Comparison of ENCODE assay signal across 9 mouse cellular contexts in the genomic region with DNA sequence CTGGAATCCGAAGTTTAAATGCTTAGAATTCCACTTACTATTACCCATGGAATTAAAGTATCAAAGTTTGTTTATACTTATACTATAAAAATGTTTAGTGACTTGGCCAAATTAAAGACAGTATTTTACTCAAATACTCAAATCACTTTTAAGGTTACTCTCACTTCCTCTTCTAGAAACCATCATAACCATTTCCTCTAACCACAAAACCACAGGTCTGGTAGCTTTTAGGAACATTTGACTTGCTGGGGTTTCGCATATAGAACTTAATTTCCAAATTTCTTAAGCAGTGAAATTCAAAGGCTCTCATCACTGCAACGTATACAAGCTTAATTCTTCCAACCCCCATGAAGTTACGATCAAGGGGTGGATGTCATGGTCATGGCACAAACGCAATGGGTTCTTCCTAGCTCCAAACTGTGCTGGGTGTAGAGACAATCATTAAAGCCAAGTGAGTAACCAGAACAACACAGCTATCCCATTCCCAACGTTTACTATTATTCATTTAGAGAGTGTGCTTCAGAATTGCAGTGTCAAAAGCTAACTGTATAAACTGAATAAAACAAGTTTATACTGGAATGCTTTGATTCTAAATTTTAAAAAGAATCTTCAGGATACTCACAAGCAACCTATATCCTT. TPM values are rescaled to one million over a fixed set of nuclear protein-coding genes. Genes with fewer than 3 reads are reported as not detected.
DNase-seq lines count a peak whose midpoint lies in the region; ATAC-seq lines count a peak whose summit lies in the region.
"Had no signal": no experiment of that assay in that cellular context is flagged by ENCODE, and none has a peak within 500 bp of the region (broad histone marks: within the 10 kb centered on the region; RNA-seq: fewer than 3 reads in every experiment).

No protein-coding gene starts in this region.

- 44% methylated on average over 6 of the region's 6 CpGs for WGBS in heart, embryonic 11.5 days (ENCODE audit: insufficient replicate concordance)
- WGBS in hindbrain, embryonic 15.5 days = 41% methylated on average over 6 of the region's 6 CpGs
- 46% methylated on average over 6 of the region's 6 CpGs for WGBS in midbrain, embryonic 16.5 days

- H3K9ac ChIP-seq in heart, embryonic 11.5 days (ENCODE audit: low read depth, low read length) = no peak overlapping the region; the same call in 1 of the 2 replicates
- peak overlapping the region; percentile 33; the same call in 1 of the 2 replicates for H3K9ac ChIP-seq in hindbrain, embryonic 15.5 days
- peak overlapping the region; percentile 11; the same call in 1 of the 2 replicates for H3K9ac ChIP-seq in midbrain, embryonic 16.5 days (ENCODE audit: low read depth, low read length)

- DNase-seq in heart, postnatal 25 days (ENCODE audit: low spot score) = no peak
- no peak for DNase-seq in retina, embryonic 14.5 days (ENCODE audit: low spot score)
- no peak for DNase-seq in adrenal gland, postnatal 10 days
- no peak for DNase-seq in kidney, adult 8-10 months

- H3K27ac ChIP-seq in heart, embryonic 11.5 days (ENCODE audit: low read depth, low read length) = no peak overlapping the region
- H3K27ac ChIP-seq in brown adipose tissue, adult 24 weeks (replicated peaks; ENCODE audit: low read depth, low read length) = no peak overlapping the region
- 0 out of 2 replicates have a peak overlapping the region, but pooled peaks have one; percentile 8 for H3K27ac ChIP-seq in hindbrain, embryonic 15.5 days (replicated peaks)
- no peak overlapping the region for H3K27ac ChIP-seq in midbrain, embryonic 16.5 days (ENCODE audit: low read length)

- H3K4me3 ChIP-seq in heart, embryonic 11.5 days (ENCODE audit: low read depth, low read length) = peak overlapping the region; percentile 23
- H3K4me3 ChIP-seq in brown adipose tissue, adult 24 weeks (ENCODE audit: insufficient read depth, low read depth, low read length) = peak overlapping the region; percentile 19
- peak overlapping the region; percentile 95 for H3K4me3 ChIP-seq in hindbrain, embryonic 15.5 days
- H3K4me3 ChIP-seq in midbrain, embryonic 16.5 days (ENCODE audit: low read depth, low read length) = peak overlapping the region; percentile 24

- H3K9me3 ChIP-seq in heart, embryonic 11.5 days (replicated peaks; ENCODE audit: control insufficient read depth, low read length) = no peaks in the 10 kb centered on the region
- no peaks in the 10 kb centered on the region for H3K9me3 ChIP-seq in hindbrain, embryonic 15.5 days
- H3K9me3 ChIP-seq in midbrain, embryonic 16.5 days (replicated peaks; ENCODE audit: control insufficient read depth, low read length, poor library complexity, severe bottlenecking) = no peaks in the 10 kb centered on the region

- H3K27me3 ChIP-seq in heart, embryonic 11.5 days (ENCODE audit: control insufficient read depth, insufficient read depth, low read length) = no peaks in the 10 kb centered on the region
- H3K27me3 ChIP-seq in hindbrain, embryonic 15.5 days = no peaks in the 10 kb centered on the region
- H3K27me3 ChIP-seq in midbrain, embryonic 16.5 days (ENCODE audit: control insufficient read depth, insufficient read depth, low read depth, low read length) = no peaks in the 10 kb centered on the region
- H3K27me3 ChIP-seq: Patski had no signal

- H3K4me1 ChIP-seq in heart, embryonic 11.5 days (ENCODE audit: control insufficient read depth, insufficient read depth, low read length) = peaks cover 12% of the 10 kb centered on the region
- H3K4me1 ChIP-seq in brown adipose tissue, adult 24 weeks (ENCODE audit: control insufficient read depth, insufficient read depth, insufficient read length, low read length) = peaks cover 11% of the 10 kb centered on the region
- H3K4me1 ChIP-seq in hindbrain, embryonic 15.5 days (replicated peaks) = peaks cover 16% of the 10 kb centered on the region
- peaks cover 17% of the 10 kb centered on the region for H3K4me1 ChIP-seq in midbrain, embryonic 16.5 days (ENCODE audit: control insufficient read depth, insufficient read depth, low read length)

- no peaks in the 10 kb centered on the region for H3K36me3 ChIP-seq in heart, embryonic 11.5 days (ENCODE audit: control insufficient read depth, insufficient read depth, low read length)
- no peaks in the 10 kb centered on the region for H3K36me3 ChIP-seq in hindbrain, embryonic 15.5 days
- H3K36me3 ChIP-seq in midbrain, embryonic 16.5 days (ENCODE audit: control insufficient read depth, insufficient read depth, low read length) = no peaks in the 10 kb centered on the region

- intact Hi-C loops in heart, postnatal 25 days (cut with DNase I) = no loop called here

- H3K4me2 ChIP-seq in heart, embryonic 11.5 days = peak overlapping the region; percentile 57
- peak overlapping the region; percentile 72 for H3K4me2 ChIP-seq in hindbrain, embryonic 15.5 days
- peak overlapping the region; percentile 58 for H3K4me2 ChIP-seq in midbrain, embryonic 16.5 days (ENCODE audit: low read length)

- no peak for ATAC-seq in heart, embryonic 11.5 days (replicated peaks; ENCODE audit: insufficient number of reproducible peaks, low FRiP score, low TSS enrichment)
- no peak for ATAC-seq in hindbrain, embryonic 15.5 days (ENCODE audit: low FRiP score, low read depth)
- no peak for ATAC-seq in midbrain, embryonic 16.5 days

RNA-seq across cellular contexts. Expression of a gene that starts 1.8 kb away (rescaled TPM):
- polyA plus RNA-seq in heart, embryonic 11.5 days (2014; fragmentation: Nextera tagmentation; extraction: Ambion mirVana) = 51.6 and 53.9 TPM in 2 replicates
- total RNA-seq in heart, postnatal 25 days (2021) = 10 to 100 TPM; 58.3 to 67.0 TPM
- 80.9 and 88.8 TPM in 2 replicates for polyA plus RNA-seq in brown adipose tissue, adult 24 weeks (2012; ENCODE audit: insufficient read depth, insufficient read length, missing spikeins)
- polyA plus RNA-seq in hindbrain, embryonic 15.5 days (2015; fragmentation: Nextera tagmentation; extraction: Ambion mirVana) = 101 and 104 TPM in 2 replicates
- 92.3 and 99.6 TPM in 2 replicates for polyA plus RNA-seq in midbrain, embryonic 16.5 days (2015; fragmentation: Nextera tagmentation; extraction: Ambion mirVana)
- total RNA-seq in adrenal gland, postnatal 10 days (2021) = 100 to 1,000 TPM; 111 to 115 TPM

RNA-seq across cellular contexts. Expression of a gene that starts 37.5 kb away (rescaled TPM):
- 12.0 and 13.3 TPM in 2 replicates for polyA plus RNA-seq in heart, embryonic 11.5 days (2014; fragmentation: Nextera tagmentation; extraction: Ambion mirVana)
- 1 to 10 TPM; 8.8 to 9.9 TPM for total RNA-seq in heart, postnatal 25 days (2021)
- 15.9 and 20.5 TPM in 2 replicates for polyA plus RNA-seq in brown adipose tissue, adult 24 weeks (2012; ENCODE audit: insufficient read depth, insufficient read length, missing spikeins)
- polyA plus RNA-seq in hindbrain, embryonic 15.5 days (2015; fragmentation: Nextera tagmentation; extraction: Ambion mirVana) = 16.1 and 16.2 TPM in 2 replicates
- 17.8 and 18.0 TPM in 2 replicates for polyA plus RNA-seq in midbrain, embryonic 16.5 days (2015; fragmentation: Nextera tagmentation; extraction: Ambion mirVana)
- total RNA-seq in adrenal gland, postnatal 10 days (2021) = 10 to 100 TPM in 1 of 2 experiments, 1 to 10 TPM in 1; 9.0 to 13.3 TPM

RNA-seq across cellular contexts. Expression of a gene that starts 37.7 kb away (rescaled TPM):
- polyA plus RNA-seq in heart, embryonic 11.5 days (2014; fragmentation: Nextera tagmentation; extraction: Ambion mirVana) = 29.3 and 29.8 TPM in 2 replicates
- 1 to 10 TPM; 5.6 to 7.1 TPM for total RNA-seq in heart, postnatal 25 days (2021)
- polyA plus RNA-seq in brown adipose tissue, adult 24 weeks (2012; ENCODE audit: insufficient read depth, insufficient read length, missing spikeins) = 10.6 and 16.3 TPM in 2 replicates
- 52.5 and 53.7 TPM in 2 replicates for polyA plus RNA-seq in hindbrain, embryonic 15.5 days (2015; fragmentation: Nextera tagmentation; extraction: Ambion mirVana)
- 55.8 and 55.9 TPM in 2 replicates for polyA plus RNA-seq in midbrain, embryonic 16.5 days (2015; fragmentation: Nextera tagmentation; extraction: Ambion mirVana)
- total RNA-seq in adrenal gland, postnatal 10 days (2021) = 10 to 100 TPM; 14.6 to 18.6 TPM

Comparison
In these comparisons a context has a peak if more than half of its experiments do, and no peak if none do; other contexts are left out.
1. H3K4me3 ChIP-seq: peak in every context shown above with its lines; median percentile 95 in hindbrain, embryonic 15.5 days; 24 in midbrain, embryonic 16.5 days; 23 in heart, embryonic 11.5 days; 19 in brown adipose tissue, adult 24 weeks.